Mouse (Mus musculus) brain, adult 10 weeks (tissue): ENCODE results near the gene Alg14. TPM values are rescaled to one million over a fixed set of nuclear protein-coding genes. Genes with fewer than 3 reads are reported as not detected.

Experiments used
- polyA plus RNA-seq: library from polyadenylated mRNA; stranded (reverse); fragments of 350-450 nt; fragmentation: Illumina TruSeq; extraction: RNeasy Lipid Tissue Mini Kit (QIAGEN cat#74804); gene quantifications from one replicate; pipeline ENCODE4 v1.2.3, GENCODE M21; 2015; ENCODE audit warnings: low read depth, low replicate concordance

The Alg14 gene
- polyA plus RNA-seq, result 20.9 TPM

GRCm38 (mm10) chr3:121291560-121292258 is at the start of gene Alg14:
TSS of gene Alg14 (plus strand) at chr3:121291773.

GRCm38 (mm10) chr3:121282998-121283397 is 8.6 kb upstream of the Alg14 start, which contains the start of gene Tmem56:
TSS of gene Tmem56 (minus strand) at chr3:121283098.

Other genes with a start within 250 kb of the Alg14 start
- 7.9 TPM for gene Rwdd3, start 120.1 kb upstream of the Alg14 start, polyA plus RNA-seq
- gene Tmem56, start 8.7 kb upstream of the Alg14 start, polyA plus RNA-seq, result 35.1 TPM
- 102 TPM for gene Cnn3, start 134.7 kb downstream of the Alg14 start, polyA plus RNA-seq
- not detected for gene Slc44a3, start 240.6 kb downstream of the Alg14 start, polyA plus RNA-seq